Mouse (Mus musculus) kidney, adult 2 months (tissue): ENCODE results near the gene Klk4.

Experiments used
- CTCF ChIP-seq: fragments of 200-500 bp; conservative IDR thresholded peaks from 2 replicates; pipeline ENCODE4 v1.5.1; 2011; ENCODE audit warnings: low read depth, mild to moderate bottlenecking, control low read depth, low read length, moderate library complexity, mixed read lengths; ENCODE audit not compliant: insufficient read depth, insufficient read length
- POLR2A ChIP-seq: fragments of 200-500 bp; IDR thresholded peaks from one replicate; pipeline ENCODE4 v1.6.1; 2011; ENCODE audit warnings: low read depth, low read length, control low read depth

DNA sequence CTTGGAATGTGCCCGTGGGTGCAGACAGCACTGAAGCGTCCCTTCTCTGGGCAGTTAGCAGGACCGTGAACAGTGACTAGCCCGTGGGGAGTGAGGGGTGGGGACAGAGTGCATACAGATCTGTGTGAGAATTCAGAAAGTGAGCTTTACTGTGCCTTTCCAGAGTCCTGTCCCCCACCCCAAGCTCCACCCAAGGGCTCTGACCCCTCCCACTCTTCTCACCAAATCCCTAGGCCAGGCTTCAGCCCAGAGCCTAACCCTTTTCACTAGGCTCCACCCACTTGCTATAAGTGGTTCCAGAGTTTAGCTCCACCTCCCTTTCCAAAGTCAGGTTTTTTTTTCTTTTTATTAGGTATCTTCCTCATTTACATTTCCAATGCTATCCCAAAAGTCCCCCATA, 37.2 kb upstream of the Klk4 start:
- TF ChIP-seq CTCF (no peak), POLR2A (no peak)
